Mouse (Mus musculus) hindbrain, embryonic 13.5 days (tissue): ENCODE measurements at regions not wholly inside any gene's neighbourhood (a gene's known extent, or its start where the extent isn't known, plus 50 kb on each side); places are given as distances from the start of the nearest gene placed in this dataset.

Experiments
- ATAC-seq: fragments of 200-750 bp; cut with Nextera tagmentation; 2 replicates; pipeline ENCODE4 v1.8.0; 2017; ENCODE audit warnings: moderate TSS enrichment; ENCODE audit not compliant: low FRiP score
- H3K27ac ChIP-seq: fragments of 300-500 bp; sonication (generic); 2 replicates; pipeline ENCODE4 v1.5.1; 2015; ENCODE audit warnings: inconsistent platforms, mild to moderate bottlenecking, moderate library complexity
- H3K27me3 ChIP-seq: fragments of 300-500 bp; sonication (generic); 2 replicates; pipeline ENCODE4 v1.6.1; 2015; ENCODE audit warnings: mild to moderate bottlenecking, inconsistent platforms
- H3K36me3 ChIP-seq: fragments of 300-500 bp; sonication (generic); 2 replicates; pipeline ENCODE4 v1.6.1; 2015; ENCODE audit warnings: mild to moderate bottlenecking, inconsistent platforms
- H3K4me1 ChIP-seq: fragments of 300-500 bp; sonication (generic); replicated peaks from 2 replicates; pipeline ENCODE4 v1.6.1; 2015; ENCODE audit warnings: inconsistent platforms
- H3K4me2 ChIP-seq: fragments of 300-500 bp; sonication (generic); 2 replicates; pipeline ENCODE4 v1.6.1; 2015; ENCODE audit warnings: inconsistent platforms, mild to moderate bottlenecking, moderate library complexity
- H3K4me3 ChIP-seq: fragments of 300-500 bp; sonication (generic); 2 replicates; pipeline ENCODE4 v1.5.1; 2015; ENCODE audit warnings: mild to moderate bottlenecking, inconsistent platforms
- H3K9ac ChIP-seq: fragments of 300-500 bp; sonication (generic); 2 replicates; pipeline ENCODE4 v1.6.1; 2015; ENCODE audit warnings: mild to moderate bottlenecking, inconsistent platforms
- H3K9me3 ChIP-seq: fragments of 300-500 bp; sonication (generic); 2 replicates; pipeline ENCODE4 v1.6.1; 2016; ENCODE audit warnings: inconsistent platforms
- WGBS: fragments of 180-500 bp; shearing (Covaris S2); methylation state at CpG from one replicate; pipeline ENCODE4 v1.1.7; 2015; 5-methylcytosine and 5-hydroxymethylcytosine counted together

- Histone ChIP-seq H3K4me3 (no peak overlapping the region), H3K9ac (no peak overlapping the region), H3K9me3 (no peaks in the 10 kb centered on the region), H3K4me1 (peaks cover 5% of the 10 kb centered on the region; the same call in 1 of the 2 replicates), H3K27ac (no peak overlapping the region), H3K4me2 (no peak overlapping the region), H3K27me3 (no peaks in the 10 kb centered on the region), H3K36me3 (no peaks in the 10 kb centered on the region)
- ATAC-seq = no peak
- 79% methylated on average over 2 of the region's 2 CpGs for WGBS
Measured at GRCm38 (mm10) chr11:111282283-111282682, 216.3 kb downstream of the Kcnj2 start.

- no peak overlapping the region for H3K9ac ChIP-seq
- no peaks in the 10 kb centered on the region for H3K4me1 ChIP-seq
- peaks cover 9% of the 10 kb centered on the region; the same call in 1 of the 2 replicates for H3K9me3 ChIP-seq
- no peak overlapping the region for H3K27ac ChIP-seq
- no peak for ATAC-seq
- no peak overlapping the region for H3K4me3 ChIP-seq
- no peaks in the 10 kb centered on the region for H3K27me3 ChIP-seq
- H3K4me2 ChIP-seq = no peak overlapping the region
- H3K36me3 ChIP-seq = no peaks in the 10 kb centered on the region
Measured at GRCm38 (mm10) chr11:111290537-111290936, 224.6 kb downstream of the Kcnj2 start.

DNA sequence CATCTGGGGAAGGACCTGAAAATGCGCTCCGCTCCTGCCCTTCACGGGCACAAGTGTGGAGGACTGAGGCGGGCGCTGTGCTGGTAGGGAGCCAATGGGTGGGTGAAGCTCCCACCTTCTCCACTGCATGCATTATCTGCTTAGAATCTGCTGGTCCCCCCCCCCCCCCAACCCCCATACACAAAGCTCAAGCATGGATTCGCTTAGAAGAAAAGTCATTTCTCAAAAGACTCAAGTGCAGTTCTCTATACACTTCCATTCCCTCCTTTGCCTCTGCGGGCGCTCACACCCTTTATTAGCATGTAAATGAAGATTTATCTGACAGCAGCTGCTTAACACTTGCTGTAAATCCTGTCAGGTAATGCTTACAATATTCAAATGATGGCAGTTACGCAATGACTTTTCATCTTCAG lies 230.4 kb downstream of the Kcnj2 start:
- WGBS = 17% methylated on average over 9 of the region's 9 CpGs

GRCm38 (mm10) chr11:111312802-111313201 lies 246.8 kb downstream of the Kcnj2 start:
- no peak for ATAC-seq
- no peaks in the 10 kb centered on the region for H3K9me3 ChIP-seq
- no peaks in the 10 kb centered on the region for H3K36me3 ChIP-seq
- H3K27ac ChIP-seq = no peak overlapping the region
- H3K4me1 ChIP-seq = no peaks in the 10 kb centered on the region
- no peak overlapping the region for H3K4me2 ChIP-seq
- H3K4me3 ChIP-seq = no peak overlapping the region
- H3K27me3 ChIP-seq = no peaks in the 10 kb centered on the region
- WGBS = 60% methylated on average over 3 of the region's 3 CpGs
- no peak overlapping the region for H3K9ac ChIP-seq

More for the DNA sequence above, 230.4 kb downstream of the Kcnj2 start:
- H3K4me1 ChIP-seq = peaks cover 8% of the 10 kb centered on the region
- H3K9ac ChIP-seq = no peak overlapping the region
- no peak overlapping the region for H3K27ac ChIP-seq
- H3K4me2 ChIP-seq = peak overlapping the region; percentile 46
- no peaks in the 10 kb centered on the region for H3K36me3 ChIP-seq
- peak; percentile 75; the same call in 1 of the 2 replicates for ATAC-seq
- peaks cover 9% of the 10 kb centered on the region; the same call in 1 of the 2 replicates for H3K9me3 ChIP-seq
- H3K27me3 ChIP-seq = no peaks in the 10 kb centered on the region
- H3K4me3 ChIP-seq = peak overlapping the region; percentile 19

DNA sequence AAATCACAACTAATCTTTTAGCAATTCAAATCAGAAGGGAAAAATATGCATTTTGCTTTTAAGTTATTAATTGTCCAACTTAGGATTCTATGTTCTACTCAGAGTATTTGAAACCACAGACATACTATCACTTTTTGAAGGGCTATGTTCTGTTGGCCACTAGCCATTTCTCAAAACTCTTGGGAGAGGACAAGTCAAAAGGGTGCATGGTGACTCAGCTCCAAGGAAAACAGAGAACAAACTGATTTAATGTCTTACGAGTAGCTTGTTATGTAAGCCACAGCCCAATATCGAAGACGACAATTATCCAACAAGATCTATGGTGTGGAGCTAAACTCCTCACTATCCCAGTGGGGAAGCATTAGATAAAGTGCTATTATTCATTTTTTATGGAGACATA lies 247.6 kb downstream of the Kcnj2 start:
- Histone ChIP-seq H3K27ac (no peak overlapping the region), H3K4me3 (no peak overlapping the region), H3K4me2 (no peak overlapping the region), H3K9ac (no peak overlapping the region), H3K9me3 (no peaks in the 10 kb centered on the region), H3K27me3 (no peaks in the 10 kb centered on the region), H3K4me1 (no peaks in the 10 kb centered on the region), H3K36me3 (no peaks in the 10 kb centered on the region)
- WGBS = 79% methylated on average over 3 of the region's 3 CpGs
- ATAC-seq = no peak

- H3K36me3 ChIP-seq = no peaks in the 10 kb centered on the region
- H3K4me2 ChIP-seq = no peak overlapping the region
- H3K27me3 ChIP-seq = no peaks in the 10 kb centered on the region
- ATAC-seq = no peak
- H3K4me1 ChIP-seq = no peaks in the 10 kb centered on the region
- 65% methylated on average over 5 of the region's 5 CpGs for WGBS
- H3K9me3 ChIP-seq = no peaks in the 10 kb centered on the region
- no peak overlapping the region for H3K27ac ChIP-seq
- H3K9ac ChIP-seq = no peak overlapping the region
- H3K4me3 ChIP-seq = no peak overlapping the region
Measured at GRCm38 (mm10) chr11:111321576-111321975, 255.6 kb downstream of the Kcnj2 start.

- no peak overlapping the region for H3K4me2 ChIP-seq
- H3K9ac ChIP-seq = no peak overlapping the region
- H3K4me3 ChIP-seq = no peak overlapping the region
- H3K27me3 ChIP-seq = no peaks in the 10 kb centered on the region
- H3K27ac ChIP-seq = no peak overlapping the region
- no peak for ATAC-seq
- H3K9me3 ChIP-seq = no peaks in the 10 kb centered on the region
- no peaks in the 10 kb centered on the region for H3K4me1 ChIP-seq
- no peaks in the 10 kb centered on the region for H3K36me3 ChIP-seq
- WGBS = 89% methylated on average over 5 of the region's 5 CpGs
Measured at GRCm38 (mm10) chr11:111324453-111325010, 258.6 kb downstream of the Kcnj2 start.

DNA sequence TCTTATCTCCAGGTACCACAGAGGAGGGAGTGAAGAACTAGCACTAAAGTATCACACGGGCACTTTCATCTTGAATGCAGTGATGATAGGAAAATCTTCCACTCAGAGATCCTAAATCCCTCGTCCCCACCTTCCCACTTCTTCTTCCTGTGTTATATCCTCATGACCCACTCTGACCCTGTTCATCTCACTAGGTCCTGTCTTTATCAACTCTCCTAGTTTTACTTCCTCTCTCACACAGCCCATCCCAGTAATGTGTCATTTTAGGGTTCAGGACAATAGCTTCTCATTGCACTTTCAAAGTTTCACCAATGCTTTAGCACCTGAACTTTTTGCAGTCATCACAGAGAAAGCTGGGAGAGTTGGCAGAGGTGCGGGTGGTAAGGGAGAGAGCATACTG lies 261.0 kb downstream of the Kcnj2 start:
- Histone ChIP-seq H3K27me3 (no peaks in the 10 kb centered on the region), H3K36me3 (no peaks in the 10 kb centered on the region), H3K9me3 (no peaks in the 10 kb centered on the region), H3K27ac (no peak overlapping the region), H3K4me1 (no peaks in the 10 kb centered on the region), H3K4me3 (no peak overlapping the region), H3K9ac (no peak overlapping the region), H3K4me2 (no peak overlapping the region)
- no peak for ATAC-seq
- WGBS = 91% methylated on average over 3 of the region's 3 CpGs

GRCm38 (mm10) chr11:111328258-111328657 lies 262.3 kb downstream of the Kcnj2 start:
- Histone ChIP-seq H3K4me3 (no peak overlapping the region), H3K36me3 (no peaks in the 10 kb centered on the region), H3K4me2 (no peak overlapping the region), H3K4me1 (no peaks in the 10 kb centered on the region), H3K27me3 (no peaks in the 10 kb centered on the region), H3K9ac (no peak overlapping the region), H3K27ac (no peak overlapping the region), H3K9me3 (no peaks in the 10 kb centered on the region)
- no peak for ATAC-seq
- 64% methylated on average over 1 of the region's 1 CpGs for WGBS

GRCm38 (mm10) chr11:111331592-111331991 lies 265.6 kb downstream of the Kcnj2 start:
- H3K9me3 ChIP-seq = no peaks in the 10 kb centered on the region
- no peak overlapping the region for H3K4me2 ChIP-seq
- no peaks in the 10 kb centered on the region for H3K4me1 ChIP-seq
- H3K27me3 ChIP-seq = no peaks in the 10 kb centered on the region
- no peaks in the 10 kb centered on the region for H3K36me3 ChIP-seq
- no peak overlapping the region for H3K27ac ChIP-seq
- ATAC-seq = no peak
- no peak overlapping the region for H3K9ac ChIP-seq
- no peak overlapping the region for H3K4me3 ChIP-seq

GRCm38 (mm10) chr11:111333021-111333420 lies 267.1 kb downstream of the Kcnj2 start:
- ATAC-seq = no peak
- H3K4me3 ChIP-seq = no peak overlapping the region
- no peak overlapping the region for H3K27ac ChIP-seq
- H3K9ac ChIP-seq = no peak overlapping the region
- no peaks in the 10 kb centered on the region for H3K4me1 ChIP-seq
- no peak overlapping the region for H3K4me2 ChIP-seq
- H3K27me3 ChIP-seq = no peaks in the 10 kb centered on the region
- no peaks in the 10 kb centered on the region for H3K36me3 ChIP-seq
- 81% methylated on average over 3 of the region's 3 CpGs for WGBS
- no peaks in the 10 kb centered on the region for H3K9me3 ChIP-seq

GRCm38 (mm10) chr11:111347562-111347961 lies 281.6 kb downstream of the Kcnj2 start:
- Histone ChIP-seq H3K4me1 (no peaks in the 10 kb centered on the region), H3K27ac (no peak overlapping the region), H3K9me3 (no peaks in the 10 kb centered on the region), H3K27me3 (no peaks in the 10 kb centered on the region), H3K4me2 (no peak overlapping the region), H3K36me3 (no peaks in the 10 kb centered on the region), H3K9ac (no peak overlapping the region), H3K4me3 (no peak overlapping the region)
- ATAC-seq = no peak
- 6% methylated on average over 1 of the region's 1 CpGs for WGBS

GRCm38 (mm10) chr11:111350028-111350427 lies 284.1 kb downstream of the Kcnj2 start:
- no peak overlapping the region for H3K27ac ChIP-seq
- 75% methylated on average over 4 of the region's 4 CpGs for WGBS
- H3K27me3 ChIP-seq = no peaks in the 10 kb centered on the region
- no peak overlapping the region for H3K4me3 ChIP-seq
- H3K9me3 ChIP-seq = no peaks in the 10 kb centered on the region
- no peaks in the 10 kb centered on the region for H3K36me3 ChIP-seq
- no peaks in the 10 kb centered on the region for H3K4me1 ChIP-seq
- no peak overlapping the region for H3K4me2 ChIP-seq
- H3K9ac ChIP-seq = no peak overlapping the region
- ATAC-seq = no peak
